Mouse (Mus musculus): ENCODE results near the gene Ccdc96.

Ccdc96 gene

DNA sequence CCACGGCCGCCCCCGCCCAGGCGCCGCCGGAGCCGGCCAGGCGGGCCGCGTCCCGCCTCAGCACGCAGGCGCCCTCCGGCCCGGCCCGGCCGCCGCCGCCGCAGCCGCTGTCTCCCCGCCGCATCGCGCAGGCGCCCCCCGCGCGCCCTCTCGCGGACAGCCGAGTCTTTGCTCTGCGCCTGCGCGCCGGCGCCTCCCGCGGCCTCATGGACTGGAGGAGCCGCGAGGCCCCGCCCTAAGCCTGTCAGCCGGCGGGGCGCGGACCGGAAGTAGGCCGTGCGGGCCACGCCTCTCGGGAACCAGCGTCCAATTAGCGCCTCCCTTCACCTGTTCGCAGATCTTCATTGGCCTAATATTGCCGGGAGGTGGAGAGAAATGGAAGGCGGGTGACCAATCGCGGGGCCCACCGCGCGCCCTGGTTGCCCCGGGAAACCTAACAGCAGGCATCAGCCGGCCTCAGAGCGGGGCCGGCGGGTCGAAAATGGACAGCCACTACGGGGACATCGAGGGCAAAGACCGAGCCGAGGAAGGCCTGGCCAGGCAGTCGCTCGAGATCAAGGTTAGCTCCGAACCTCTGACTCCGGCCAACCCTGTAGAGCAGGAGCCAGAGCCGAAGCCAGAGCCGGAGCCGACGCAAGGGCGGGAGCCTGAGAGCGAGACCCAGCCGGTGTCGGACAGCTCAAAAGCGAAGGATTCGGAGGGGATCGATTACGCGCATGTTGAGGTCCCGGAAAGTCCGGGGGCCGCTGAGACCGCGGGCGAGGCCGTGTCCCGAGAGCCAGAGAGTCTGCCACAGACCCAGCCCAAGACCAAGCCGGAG lies at the start of gene Ccdc96, which contains the start of gene Tada2b:
Gene Ccdc96, plus strand, starts transcription at position 418 of the 820 bp plus-strand sequence.
Gene Tada2b, minus strand, starts transcription at position 115 of the 820 bp plus-strand sequence.
- peak; percentile 95 for DNase-seq (ENCODE audit: low spot score)

DNA sequence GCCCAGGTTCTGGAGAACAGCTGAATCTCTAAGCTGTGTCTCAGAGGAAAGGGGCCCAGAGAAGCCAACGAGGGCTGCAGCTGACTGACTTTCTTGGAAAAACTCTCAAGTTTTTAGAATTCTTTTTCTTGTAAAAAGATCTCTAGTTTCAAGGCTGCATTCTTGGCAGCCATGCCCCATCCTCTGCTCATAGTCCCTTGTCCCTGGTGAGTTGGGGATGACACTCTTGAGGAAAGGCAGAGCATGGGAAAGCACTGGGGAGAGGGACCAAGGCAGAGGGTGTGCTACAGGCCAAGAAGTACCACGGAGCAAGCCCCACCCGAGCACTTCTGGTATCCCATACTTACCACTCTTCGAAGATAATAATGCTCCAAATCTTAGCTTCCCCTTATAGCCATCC lies 47.5 kb upstream of the Ccdc96 start:
- DNase-seq (ENCODE audit: low spot score), result no peak

DNA sequence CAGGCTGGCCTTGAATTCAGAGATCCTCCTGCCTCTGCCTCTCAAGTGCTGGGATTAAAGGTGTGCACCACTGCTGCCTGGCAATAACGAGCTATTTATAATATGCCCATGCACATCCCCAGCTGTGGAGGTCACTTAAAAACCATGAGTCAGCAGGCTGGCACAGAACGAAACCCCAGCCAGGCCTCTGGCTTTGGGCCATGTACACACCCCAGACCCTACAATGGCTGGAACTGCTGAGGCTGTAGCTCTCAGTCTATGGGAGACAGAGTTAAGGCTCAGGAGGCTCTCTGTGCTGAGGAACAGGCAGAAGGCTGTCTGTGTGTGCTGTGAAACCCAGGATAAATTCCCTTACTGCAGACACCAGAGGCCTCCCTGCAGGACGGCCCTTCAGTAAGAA lies 43.6 kb upstream of the Ccdc96 start:
- DNase-seq (ENCODE audit: low spot score), result no peak

DNA sequence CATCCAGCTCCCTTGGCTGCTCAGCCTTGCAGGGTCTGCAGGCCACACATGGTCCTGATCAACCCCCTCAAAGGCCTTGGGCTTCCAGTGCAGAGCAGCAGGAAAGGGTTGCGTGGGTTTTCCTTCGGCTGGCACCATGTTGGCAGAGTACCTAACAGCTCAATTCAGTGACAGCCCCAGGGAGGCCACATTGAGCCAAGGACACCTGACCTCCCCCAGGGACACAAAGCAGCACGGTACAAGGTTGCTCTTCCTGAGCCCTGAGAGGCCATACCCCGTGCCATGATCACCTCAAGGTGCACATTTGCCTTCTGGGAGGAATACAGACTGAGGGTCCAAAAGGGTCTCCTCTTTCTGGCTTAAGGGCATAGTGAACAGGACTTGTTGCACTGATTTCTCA lies 39.8 kb upstream of the Ccdc96 start:
- DNase-seq (ENCODE audit: low spot score), result no peak

DNA sequence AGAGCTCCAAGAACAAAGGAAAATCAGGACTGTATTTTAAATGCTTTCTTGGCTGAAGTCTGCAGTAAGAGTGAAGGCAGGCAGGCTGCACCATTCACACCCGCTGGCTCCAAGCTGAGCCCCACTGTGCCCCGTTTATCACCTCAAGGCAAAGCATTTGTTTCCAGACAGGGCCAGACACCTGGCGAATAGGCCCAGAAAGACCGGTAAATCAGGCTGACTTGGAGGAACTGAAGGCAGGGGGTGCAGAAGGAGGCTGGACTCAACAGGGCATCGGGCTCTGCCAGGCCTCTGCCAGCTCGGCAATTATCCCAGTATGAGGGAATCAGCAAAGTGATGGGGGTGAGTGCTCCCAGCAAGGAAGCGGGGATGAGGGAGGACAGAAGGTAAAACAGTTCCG lies 39.4 kb upstream of the Ccdc96 start:
- DNase-seq (ENCODE audit: low spot score), result peak; percentile 25

DNA sequence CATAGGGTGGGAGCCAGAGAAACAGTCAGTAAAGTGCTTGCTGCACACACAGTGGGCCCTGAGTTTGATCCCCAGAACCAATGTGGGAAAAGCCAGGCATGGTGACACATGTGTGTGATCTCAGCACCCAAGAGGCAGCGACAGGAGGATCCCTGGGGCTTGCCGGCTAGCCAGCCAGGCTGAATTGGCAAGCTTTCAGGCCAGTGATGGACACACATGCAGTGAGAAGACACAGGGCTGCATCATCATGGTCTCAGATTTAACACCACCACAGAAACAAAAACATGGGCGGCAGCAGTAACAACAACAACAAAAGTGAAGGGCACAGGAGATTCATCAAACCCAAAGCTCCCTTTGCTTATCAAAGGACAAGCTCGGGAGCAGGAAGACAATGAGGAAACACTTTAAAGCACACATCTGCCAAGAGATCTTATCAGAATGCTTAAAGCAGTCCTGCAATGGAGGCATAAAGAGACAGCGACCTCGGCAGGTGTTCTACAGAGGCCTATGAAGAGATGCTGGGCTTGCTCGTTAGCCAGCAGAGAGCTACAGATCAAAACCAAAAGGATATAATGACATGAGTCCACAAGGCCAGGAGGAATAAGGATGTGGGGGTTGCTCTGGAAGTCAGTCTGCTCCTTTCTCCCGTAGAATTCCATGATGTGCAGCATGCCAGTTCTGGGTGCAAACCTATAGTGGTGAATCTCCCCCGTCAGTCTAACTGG lies 38.1 kb upstream of the Ccdc96 start:
- DNase-seq (ENCODE audit: low spot score), result no peak

DNA sequence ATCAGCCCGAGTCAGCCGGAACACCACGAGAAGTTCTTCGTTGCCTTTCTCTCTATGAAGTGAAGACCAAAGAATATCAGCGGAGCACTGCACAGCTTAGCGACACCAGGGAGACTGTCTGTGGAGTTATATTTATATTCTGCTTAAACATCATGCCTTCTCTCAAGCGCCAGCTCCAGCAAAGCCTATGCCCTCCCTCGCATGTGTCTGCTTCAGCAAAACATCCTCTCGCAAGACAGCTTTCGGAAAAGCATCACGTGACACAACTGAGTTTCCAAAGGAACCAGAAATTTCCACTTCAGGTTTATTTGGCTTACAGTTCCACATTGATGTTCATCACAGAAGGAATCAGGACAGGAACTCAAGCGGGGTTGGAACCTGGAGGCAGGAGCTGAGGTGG lies 36.5 kb upstream of the Ccdc96 start:
- no peak for DNase-seq (ENCODE audit: low spot score)

DNA sequence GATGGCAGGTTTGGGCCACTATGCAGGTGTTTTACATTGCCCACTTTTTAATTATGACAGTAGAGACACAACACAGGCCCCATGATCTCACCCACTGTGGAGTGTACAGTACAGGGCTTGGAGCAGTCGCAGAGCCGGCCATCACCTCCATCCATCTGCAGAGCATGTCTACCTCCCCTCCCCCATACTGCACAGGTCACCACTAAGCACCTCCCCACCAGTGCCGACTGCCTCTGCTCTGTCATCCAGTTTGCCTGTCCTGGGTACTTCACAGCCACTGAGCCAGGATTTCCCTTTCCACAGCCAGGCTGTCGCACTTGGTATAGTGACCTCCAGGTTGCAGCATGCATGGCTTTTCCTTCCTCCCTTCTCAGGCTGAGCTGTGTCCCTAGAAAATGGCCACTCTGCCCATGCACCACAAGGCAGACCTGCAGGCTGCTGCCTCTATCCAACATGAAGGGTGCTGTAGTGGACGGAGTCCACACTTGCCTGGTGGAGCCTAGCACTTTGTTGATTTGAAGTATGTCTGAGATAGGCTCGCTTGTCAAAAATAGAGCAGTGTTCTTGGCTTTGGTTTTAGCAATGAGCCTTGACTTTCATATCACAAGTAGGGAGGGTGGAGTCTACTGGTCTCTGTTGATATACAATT lies 34.6 kb upstream of the Ccdc96 start:
- no peak for DNase-seq (ENCODE audit: low spot score)

DNA sequence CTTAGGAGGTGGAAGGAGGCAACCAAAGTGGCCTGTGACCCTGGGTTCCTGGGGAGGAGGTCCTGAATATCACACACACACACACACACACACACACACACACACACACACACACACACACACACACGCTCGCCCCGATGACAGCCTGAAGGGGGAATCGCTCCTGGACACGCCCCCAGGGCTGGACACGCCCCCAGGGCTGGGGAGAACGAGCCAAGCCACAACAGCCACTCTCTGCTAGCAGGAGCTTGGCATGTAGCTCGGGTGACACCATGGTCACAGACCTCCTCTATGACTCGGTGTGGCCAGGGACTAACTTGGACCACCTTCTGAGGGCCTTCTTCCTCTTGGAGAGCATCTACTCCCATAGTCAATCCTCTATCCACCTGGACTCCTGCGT lies 33.3 kb upstream of the Ccdc96 start:
- no peak for DNase-seq (ENCODE audit: low spot score)

DNA sequence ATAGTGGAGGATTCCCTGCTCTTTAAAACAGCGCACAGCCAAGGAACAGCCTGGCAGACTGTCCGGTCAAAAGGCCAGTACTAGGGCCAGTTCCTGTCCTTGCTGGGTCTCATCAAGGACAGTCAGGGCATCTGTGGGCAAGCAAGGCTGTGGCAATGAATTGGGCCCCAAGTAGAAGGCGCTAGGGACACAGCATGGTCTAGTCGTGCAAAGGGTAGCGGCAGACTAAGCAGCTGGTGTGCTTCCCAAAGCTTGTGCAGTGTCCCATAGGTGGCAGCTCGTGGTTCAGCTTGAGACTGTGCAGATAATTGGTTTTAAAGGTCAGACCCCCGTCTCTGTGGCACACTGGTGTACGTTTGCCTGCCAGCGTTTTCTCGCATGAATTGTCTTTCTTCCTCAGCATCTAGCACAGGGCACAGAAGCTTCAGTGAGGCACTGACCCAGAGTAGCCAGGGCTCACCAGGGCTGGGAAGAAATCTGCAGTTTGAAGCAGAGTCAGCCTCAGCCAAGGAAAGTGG lies 32.5 kb upstream of the Ccdc96 start:
- DNase-seq (ENCODE audit: low spot score), result no peak

DNA sequence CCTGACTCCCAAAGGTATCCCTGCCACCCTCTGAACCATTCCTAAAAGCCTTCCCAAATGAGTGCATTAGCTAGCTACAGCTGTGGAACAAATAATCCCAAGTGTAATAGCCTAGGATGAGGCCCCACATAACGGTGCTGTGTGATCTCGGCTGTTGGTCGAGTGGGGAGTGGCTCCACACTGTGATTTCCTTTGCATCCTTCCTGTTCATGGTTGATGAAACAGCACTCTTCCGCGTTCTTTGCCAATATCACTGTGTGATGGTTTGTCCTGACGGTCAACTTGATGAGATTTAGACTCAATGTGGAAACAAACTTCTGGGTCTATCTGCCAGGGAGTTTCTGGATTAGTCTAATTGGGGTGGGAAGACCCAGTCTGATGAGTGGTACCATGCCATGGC lies 31.6 kb upstream of the Ccdc96 start:
- no peak for DNase-seq (ENCODE audit: low spot score)

DNA sequence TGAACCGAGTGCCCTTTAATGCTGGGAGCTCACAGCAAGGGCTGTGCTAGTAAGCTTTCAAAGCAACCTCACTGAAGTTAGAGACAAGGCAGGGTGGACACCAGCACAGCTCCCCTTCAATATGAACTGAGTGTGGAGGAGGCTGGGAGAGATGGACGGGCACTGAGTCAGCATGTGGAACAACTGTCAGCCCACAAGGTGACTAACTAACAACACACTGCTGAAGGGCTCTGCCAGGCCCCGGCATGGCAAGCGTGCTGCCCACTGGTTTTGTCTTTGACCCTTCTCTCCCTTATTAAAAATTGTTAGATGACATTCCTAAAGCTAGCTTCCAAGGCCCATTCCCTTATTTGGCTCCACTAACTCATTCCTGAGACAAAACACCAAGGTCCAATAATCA lies 26.7 kb upstream of the Ccdc96 start:
- no peak for DNase-seq (ENCODE audit: low spot score)

DNA sequence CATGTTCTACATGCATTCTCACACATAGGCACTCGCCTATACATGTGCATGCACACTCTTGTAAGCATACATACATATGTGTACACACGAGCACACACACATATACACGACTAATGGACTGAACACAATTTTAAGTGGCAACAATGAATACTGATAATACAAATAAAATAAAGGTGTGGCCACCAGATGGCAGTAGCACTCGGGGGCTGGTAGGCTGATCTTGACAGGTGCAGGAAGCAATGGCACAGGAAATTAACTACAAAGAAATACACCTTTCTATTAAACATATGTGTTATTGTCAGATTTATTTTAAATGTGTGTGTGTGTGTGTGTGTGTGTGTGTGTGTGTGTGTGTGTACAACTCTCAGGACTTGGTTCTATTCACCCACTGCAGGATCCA lies 25.5 kb upstream of the Ccdc96 start:
- peak; percentile 44 for DNase-seq (ENCODE audit: low spot score)

DNA sequence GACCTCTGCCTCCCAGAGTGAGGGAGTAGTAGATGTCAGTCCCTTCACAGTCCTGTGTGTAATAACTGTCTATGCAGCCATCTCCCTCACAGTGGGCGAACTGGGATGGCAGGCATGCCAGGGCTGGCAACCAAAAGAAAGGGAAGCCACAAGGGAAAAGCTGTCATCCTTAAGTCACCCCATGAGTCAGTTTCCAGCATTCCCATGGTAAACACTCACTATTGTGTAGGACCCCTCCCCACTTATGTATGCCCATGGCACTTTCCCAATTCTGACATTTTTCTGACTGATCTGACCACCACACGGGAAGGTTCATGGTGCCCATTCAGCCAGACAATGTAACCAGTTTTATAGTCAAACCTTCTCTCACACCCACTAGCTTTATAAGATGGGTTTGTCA lies 23.7 kb upstream of the Ccdc96 start:
- no peak for DNase-seq (ENCODE audit: low spot score)

DNA sequence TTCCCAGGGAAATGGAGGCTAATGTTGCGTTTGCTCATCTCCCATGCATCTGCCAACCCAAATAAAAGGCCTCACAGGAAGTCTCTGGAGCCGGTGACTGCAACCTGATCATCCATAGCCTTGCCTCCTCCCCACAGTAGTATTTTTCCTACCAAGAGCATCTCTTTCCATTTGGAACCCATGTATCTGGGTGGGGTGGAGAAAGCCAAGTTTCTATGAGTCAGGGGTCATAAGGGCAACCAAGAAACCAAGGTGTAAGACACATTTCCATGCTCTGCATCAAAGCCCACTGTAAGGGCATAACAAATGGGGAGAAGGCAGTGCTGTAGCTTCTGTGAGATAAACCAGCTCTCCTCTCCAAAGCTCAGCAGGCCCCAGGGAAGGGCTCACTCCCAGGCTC lies 23.2 kb upstream of the Ccdc96 start:
- no peak for DNase-seq (ENCODE audit: low spot score)

DNA sequence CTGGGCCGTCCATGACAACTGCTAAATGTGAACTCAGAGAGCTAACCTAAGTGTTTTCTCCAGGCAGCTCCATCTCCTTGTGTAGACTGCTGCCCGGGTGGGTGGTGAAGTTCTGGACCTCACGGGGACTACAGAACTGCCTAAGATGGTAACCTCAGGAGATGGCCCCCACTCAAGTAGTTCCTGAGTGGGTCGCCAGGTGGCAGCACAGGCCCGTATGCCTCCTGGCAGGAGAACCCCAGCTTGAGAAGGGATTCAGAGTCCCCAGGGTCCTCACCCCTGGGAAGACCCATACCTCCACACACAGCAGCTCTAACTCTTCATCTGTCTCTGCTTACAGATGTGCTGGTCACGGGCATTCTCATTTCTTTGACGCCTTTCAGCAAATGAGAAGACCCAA lies 21.6 kb upstream of the Ccdc96 start:
- DNase-seq (ENCODE audit: low spot score), result peak; percentile 83

DNA sequence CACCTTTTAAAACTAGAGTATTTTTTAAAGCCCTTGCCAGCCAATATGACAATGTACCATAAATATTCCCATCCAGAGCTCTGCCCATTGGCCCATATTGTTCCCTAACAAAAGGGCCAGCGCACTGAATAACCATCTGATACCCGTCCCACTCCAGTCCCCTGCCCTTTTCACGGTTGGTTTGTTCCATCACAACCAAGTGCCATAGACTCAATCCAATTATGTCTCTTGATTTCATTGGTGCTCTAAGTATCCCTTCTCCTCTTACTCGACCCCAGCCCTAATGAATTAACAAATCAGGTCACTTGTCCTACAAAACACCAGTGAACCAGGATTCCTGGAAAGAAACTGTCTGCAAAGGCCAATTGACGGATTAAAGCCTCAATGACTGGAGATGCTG lies 21.0 kb upstream of the Ccdc96 start:
- DNase-seq (ENCODE audit: low spot score), result no peak

DNA sequence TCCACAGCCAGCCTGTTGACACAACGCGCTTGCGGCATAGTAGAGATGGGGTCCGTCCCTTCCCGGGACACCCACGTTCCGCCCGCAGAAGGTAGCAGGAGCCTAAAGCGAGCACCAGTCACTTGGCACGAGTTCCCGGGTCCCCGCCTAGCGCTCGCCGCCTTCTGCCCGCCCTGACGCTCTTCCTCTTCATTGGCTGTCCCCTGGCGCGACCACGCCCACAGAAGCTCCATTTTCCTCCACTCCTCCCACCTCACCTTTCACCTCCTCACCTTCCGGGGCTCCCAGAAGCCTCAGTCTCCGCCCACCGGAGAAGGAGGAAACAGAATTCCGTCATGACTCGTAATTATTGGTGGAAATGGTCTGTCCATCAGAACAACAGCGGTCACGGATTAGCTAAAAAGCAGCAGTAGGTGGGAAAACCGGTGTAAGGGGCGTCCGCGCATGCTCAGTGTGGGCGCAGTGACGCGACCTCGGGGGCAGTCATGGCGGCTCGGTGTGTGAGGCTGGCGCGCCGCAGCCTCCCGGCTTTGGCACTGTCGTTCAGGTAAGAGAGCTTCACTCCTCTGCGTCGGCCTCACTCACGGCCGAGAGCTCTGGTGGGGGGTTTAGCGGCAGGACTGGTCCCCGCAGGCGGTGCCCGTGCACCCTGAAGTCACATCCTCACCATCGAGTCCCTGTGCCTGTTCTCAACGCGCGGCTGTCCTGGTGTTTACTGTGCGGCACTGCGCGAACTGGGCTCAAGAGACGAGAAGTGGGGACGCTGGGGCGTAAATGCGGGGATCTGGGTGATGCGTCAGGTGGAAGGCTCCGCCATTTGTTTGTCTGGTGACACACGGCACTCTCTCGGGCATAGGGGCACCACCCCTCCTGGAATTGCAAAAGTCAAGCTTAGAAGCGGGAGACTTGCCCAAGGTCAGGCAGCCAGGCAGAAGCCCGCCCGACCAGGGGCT lies 19.4 kb upstream of the Ccdc96 start, which contains the start of gene Grpel1:
Gene Grpel1, plus strand, starts transcription at position 290 of the 953 bp plus-strand sequence.
- DNase-seq (ENCODE audit: low spot score), result peak; percentile 95

DNA sequence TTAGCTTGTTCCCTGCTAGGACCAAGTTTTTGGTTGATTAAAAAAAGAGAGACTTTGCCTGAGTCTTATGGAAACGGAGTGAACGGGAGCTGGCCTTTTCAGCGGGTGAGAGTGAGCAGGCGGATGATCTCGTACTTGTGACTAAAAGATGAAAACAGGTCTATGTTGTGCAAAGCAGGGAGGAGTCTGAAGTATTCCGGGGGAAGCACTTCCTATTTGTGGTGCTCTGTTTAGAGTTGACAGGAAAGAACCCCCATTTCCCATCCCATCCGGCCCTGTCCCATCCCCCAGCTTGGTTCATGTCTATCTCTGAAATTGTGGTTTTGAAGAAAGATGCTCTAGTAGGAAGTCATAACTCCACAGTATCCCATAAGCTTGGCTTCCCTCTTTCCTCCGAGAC lies 18.5 kb upstream of the Ccdc96 start:
- DNase-seq (ENCODE audit: low spot score), result no peak

DNA sequence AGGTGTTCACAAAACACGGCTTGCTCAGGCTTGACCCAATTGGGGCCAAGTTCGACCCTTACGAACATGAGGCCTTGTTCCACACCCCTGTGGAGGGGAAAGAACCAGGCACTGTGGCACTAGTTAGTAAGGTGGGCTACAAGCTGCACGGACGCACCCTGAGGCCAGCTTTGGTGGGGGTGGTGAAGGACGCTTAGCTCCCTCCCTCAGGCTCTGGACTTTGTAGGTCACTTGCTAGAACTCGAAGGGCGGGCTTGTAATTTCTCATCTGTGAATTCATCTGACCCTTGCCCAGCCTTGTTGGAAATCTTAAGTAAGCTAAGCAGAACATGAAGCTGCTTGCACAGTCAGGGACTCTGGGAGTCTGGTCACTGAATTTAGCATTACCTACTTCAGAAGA lies 13.2 kb upstream of the Ccdc96 start:
- DNase-seq (ENCODE audit: low spot score), result no peak

DNA sequence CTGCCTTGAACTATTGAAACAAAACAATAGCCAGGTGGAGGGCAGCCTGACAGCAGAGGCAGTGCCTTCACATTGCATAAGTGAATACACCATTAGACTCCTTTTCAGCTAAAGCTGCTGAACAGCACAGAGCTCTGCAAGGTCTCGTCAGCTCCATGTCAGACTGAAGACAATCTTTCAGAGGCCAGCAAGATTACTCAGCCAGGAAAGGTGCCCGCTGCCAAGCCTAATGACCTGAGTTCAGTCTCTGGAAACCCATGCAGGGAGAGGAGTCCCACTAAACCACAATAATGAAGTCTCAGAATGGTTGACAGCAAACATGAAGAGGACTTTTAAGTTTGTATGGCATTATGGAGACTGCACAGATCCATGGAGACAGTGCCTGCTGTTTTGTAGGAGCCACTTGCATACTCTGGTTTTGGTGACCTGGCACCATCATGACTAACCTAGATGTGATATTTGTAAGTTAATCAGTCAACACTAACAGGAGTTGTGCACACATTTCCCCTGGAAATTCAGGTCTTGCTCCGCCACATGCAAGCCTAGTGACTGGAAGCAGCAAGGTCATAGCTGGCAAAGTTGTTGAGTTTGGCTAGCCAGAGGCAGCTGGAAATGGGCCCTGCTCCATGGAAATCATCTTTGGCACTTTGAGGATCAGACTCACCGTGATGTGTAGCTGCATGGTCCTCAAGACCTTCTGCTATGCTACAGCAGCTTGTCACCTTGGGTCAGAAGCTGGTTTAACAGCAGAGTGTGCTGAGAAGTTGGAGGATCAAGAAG lies 11.3 kb upstream of the Ccdc96 start:
- no peak for DNase-seq (ENCODE audit: low spot score)

All from urinary bladder, postnatal 25 days (tissue).